Mouse (Mus musculus) olfactory bulb, adult 2 months (tissue): Measurements from ENCODE around the gene Cul5. TPM values are rescaled to one million over a fixed set of nuclear protein-coding genes. Genes with fewer than 3 reads are reported as not detected.

Source experiments
- H3K27ac ChIP-seq: fragments of 200-500 bp; 2 replicates; pipeline ENCODE4 v1.5.1; 2012; ENCODE audit warnings: low read depth, low read length; ENCODE audit not compliant: insufficient read depth
- H3K4me1 ChIP-seq: fragments of 200-500 bp; 2 replicates; pipeline ENCODE4 v1.6.1; 2012; ENCODE audit warnings: low read length; ENCODE audit not compliant: control insufficient read depth, insufficient read depth
- H3K4me3 ChIP-seq: fragments of 200-500 bp; 2 replicates; pipeline ENCODE4 v1.5.1; 2012; ENCODE audit warnings: mild to moderate bottlenecking, low read depth, low read length, moderate library complexity; ENCODE audit not compliant: insufficient read depth
- CTCF ChIP-seq: fragments of 200-500 bp; IDR thresholded peaks from 2 replicates; pipeline ENCODE4 v1.5.1; 2012; ENCODE audit warnings: low read depth, mild to moderate bottlenecking, low read length, moderate library complexity; ENCODE audit not compliant: insufficient read depth
- POLR2A ChIP-seq: fragments of 200-500 bp; IDR thresholded peaks from 2 replicates; pipeline ENCODE4 v1.6.1; 2012; ENCODE audit warnings: mild to moderate bottlenecking, low read depth, low read length, moderate library complexity; ENCODE audit not compliant: insufficient read depth
- WGBS: fragments of 180-500 bp; shearing (Covaris S2); methylation state at CpG from one replicate; pipeline ENCODE4 v1.1.7; 2018; 5-methylcytosine and 5-hydroxymethylcytosine counted together
- polyA plus RNA-seq: library from polyadenylated mRNA; stranded (reverse); fragments of >200 nt; gene quantifications from 2 replicates; pipeline ENCODE4 v1.2.4, GENCODE M21; 2012; ENCODE audit warnings: low replicate concordance; ENCODE audit not compliant: missing spikeins, insufficient read depth, insufficient read length

Cul5 gene
- not detected in 2 replicates for polyA plus RNA-seq

DNA sequence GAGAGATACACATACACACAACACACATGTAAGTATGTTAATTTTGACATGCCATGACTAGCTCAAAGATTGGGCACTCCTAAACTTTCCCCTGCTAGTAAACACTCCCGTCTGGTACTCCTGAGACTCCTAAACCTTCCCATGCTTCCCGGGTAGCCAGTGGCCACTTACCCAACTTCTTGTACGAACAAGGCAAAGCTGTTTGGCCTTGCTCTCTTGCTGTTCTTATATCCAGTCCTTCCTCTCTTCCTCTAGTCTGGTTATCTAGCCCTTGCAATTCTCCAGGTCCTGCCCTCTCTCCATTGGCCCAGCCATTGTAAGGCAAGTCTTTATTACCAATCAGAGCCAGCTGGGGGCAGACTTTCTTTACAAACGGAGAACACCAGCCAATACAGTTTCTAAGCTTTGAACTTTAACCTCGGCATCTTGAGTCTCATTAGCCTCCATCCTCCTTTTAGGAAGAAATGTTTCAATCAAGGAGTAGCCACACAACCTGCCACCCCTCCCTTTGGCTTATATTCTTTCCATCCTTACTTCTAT, at the start of gene Cul5:
Gene Cul5 (minus strand): TSS at position 335 of the 540 bp plus-strand sequence.
- no peak for TF ChIP-seq CTCF
- no peak for TF ChIP-seq POLR2A
- H3K4me3 ChIP-seq: no peak within 1 kb of the TSS
- no peak within 1 kb of the TSS for H3K27ac ChIP-seq
- 59% methylated on average over 5 of the region's 5 CpGs for WGBS
- H3K4me1 ChIP-seq: peaks cover 3% of the 10 kb centered on the region; the same call in 1 of the 2 replicates

GRCm38 (mm10) chr9:53705992-53706696, 36.3 kb upstream of the Cul5 start, which contains the start of gene Rab39:
Gene Rab39, minus strand, starts transcription at chr9:53706232.
- Histone ChIP-seq H3K27ac (no peak within 1 kb of the TSS), H3K4me1 (peaks cover 3% of the 10 kb centered on the region; the same call in 1 of the 2 replicates), H3K4me3 (peak within 1 kb of the TSS; percentile 63)
- TF ChIP-seq CTCF (no peak), POLR2A (no peak)
- under 1% methylated on average over 49 of the region's 49 CpGs for WGBS

DNA sequence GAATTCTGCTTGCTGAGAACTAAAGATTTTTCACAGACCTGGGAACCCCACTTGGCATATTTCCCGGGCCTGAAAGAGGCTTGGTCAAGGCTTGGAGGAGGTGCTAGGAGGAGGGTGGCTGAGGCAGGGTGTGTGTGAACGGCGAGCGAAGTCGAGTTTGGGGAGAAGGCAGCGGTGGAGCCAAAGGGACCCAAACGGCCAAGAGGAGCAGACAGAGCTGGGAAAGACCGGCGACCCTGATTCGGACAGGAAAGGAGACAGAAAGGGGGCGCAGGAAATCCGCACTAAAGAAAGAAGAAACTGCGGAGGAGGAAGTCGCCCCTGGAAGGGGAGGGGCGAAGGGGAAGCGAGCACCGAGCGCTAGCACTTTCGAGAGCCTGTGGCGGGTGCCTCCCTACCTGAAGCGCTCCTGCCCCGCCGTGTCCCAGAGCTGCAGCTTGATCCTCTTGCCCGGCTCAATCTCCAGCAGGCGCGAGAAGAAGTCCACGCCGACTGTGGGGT, 35.7 kb upstream of the Cul5 start:
- Histone ChIP-seq H3K4me1 (peaks cover 3% of the 10 kb centered on the region; the same call in 1 of the 2 replicates), H3K27ac (no peak overlapping the region), H3K4me3 (peak overlapping the region; percentile 63)
- WGBS: under 1% methylated on average over 28 of the region's 28 CpGs
- TF ChIP-seq POLR2A (no peak), CTCF (no peak)

- TF ChIP-seq POLR2A: no peak
- no peak for TF ChIP-seq CTCF
- Histone ChIP-seq H3K4me1 (peaks cover 3% of the 10 kb centered on the region; the same call in 1 of the 2 replicates), H3K4me3 (no peak overlapping the region), H3K27ac (no peak overlapping the region)
- WGBS: 98% methylated on average over 1 of the region's 1 CpGs
Measured at GRCm38 (mm10) chr9:53702991-53703390, 33.2 kb upstream of the Cul5 start.

DNA sequence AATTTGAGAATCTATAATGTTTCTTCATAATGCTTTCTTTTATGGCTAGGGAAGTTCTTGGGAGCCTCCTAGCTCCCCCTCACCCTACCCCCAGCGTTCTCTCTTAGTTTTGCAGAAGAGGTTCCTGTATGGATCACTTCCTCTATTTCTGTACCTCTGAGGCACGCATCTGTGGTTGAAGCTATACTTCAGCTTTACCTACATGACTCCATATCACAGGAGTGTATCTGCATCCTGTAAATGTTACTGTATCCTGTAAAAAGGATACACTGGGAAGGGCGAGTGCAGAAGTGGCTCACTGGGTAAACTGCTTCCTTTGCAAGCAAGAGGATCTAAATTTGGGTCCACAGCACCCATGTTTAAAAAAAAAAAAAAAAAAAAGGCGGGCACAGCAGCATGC, 30.7 kb upstream of the Cul5 start:
- Histone ChIP-seq H3K4me3 (no peak overlapping the region), H3K27ac (no peak overlapping the region), H3K4me1 (no peaks in the 10 kb centered on the region)
- 71% methylated on average over 4 of the region's 4 CpGs for WGBS
- TF ChIP-seq CTCF (no peak), POLR2A (no peak)

DNA sequence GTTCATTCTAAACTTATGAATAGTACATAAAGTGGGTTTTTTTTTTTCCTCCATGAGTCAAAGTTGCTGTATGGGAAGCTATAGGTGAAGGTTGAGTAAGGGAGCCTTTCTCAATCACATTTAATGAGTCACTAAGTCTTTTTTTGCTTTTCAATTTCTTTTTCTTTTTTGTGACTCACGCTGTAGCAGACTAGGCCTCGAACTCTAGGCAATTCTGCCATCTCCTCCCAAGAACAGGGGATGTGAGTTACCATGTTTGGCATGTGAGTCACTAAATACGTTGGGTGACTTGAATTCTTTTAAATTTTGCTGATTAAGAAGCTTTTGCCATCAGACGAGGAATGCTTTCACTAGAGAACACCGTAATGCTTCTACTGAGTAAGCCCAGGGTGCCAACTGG, 26.0 kb upstream of the Cul5 start:
- H3K4me1 ChIP-seq: no peaks in the 10 kb centered on the region
- no peak overlapping the region for H3K4me3 ChIP-seq
- no peak overlapping the region for H3K27ac ChIP-seq
- TF ChIP-seq CTCF (no peak), POLR2A (no peak)
- 66% methylated on average over 5 of the region's 5 CpGs for WGBS

GRCm38 (mm10) chr9:53693718-53694117, 23.9 kb upstream of the Cul5 start:
- no peaks in the 10 kb centered on the region for H3K4me1 ChIP-seq
- H3K27ac ChIP-seq: no peak overlapping the region
- WGBS: 89% methylated on average over 1 of the region's 1 CpGs
- TF ChIP-seq POLR2A (no peak), CTCF (no peak)
- H3K4me3 ChIP-seq: no peak overlapping the region

DNA sequence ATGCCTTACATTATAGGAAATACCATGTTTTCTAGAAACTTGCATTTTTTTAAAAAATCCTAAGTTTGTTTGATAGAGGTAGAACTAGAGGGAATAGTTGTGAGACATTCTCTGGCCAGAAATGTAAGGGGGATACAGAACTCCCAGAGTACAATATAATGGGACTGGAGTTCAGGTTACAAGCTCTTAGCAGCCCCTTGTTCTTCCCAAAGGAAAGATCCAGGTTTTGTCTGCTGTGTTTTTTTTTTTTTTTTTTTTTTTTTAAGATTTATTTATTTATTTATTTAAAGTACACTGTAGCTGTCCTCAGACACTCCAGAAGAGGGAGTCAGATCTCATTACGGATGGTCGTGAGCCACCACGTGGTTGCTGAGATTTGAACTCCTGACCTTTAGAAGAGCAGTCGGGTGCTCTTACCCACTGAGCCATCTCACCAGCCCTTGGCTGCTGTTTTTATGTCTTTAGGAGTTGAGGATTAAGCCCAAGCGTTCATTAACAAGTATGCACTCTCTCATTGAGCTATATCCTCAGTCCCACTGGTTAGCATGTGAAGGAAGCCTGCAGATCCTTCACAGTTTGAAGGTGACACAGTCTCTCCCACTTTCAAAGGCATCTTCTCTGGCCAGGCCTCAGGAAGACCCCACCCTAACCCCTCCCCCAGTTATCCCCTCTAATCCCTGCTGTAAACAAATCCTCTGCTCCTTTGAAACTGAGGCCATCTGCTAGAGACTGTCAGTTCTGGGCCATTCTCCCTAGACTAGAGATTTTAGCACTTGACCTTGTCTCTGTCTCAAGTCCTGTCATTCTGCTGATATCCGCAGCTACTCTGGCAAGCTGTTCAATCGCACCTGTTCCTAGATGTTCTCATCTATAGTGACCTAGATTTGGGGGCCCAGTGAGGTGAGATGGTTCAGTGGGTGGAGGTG, 22.2 kb upstream of the Cul5 start:
- Histone ChIP-seq H3K4me1 (no peaks in the 10 kb centered on the region), H3K4me3 (no peak overlapping the region), H3K27ac (no peak overlapping the region)
- TF ChIP-seq CTCF: no peak
- TF ChIP-seq POLR2A: no peak
- 58% methylated on average over 7 of the region's 7 CpGs for WGBS

DNA sequence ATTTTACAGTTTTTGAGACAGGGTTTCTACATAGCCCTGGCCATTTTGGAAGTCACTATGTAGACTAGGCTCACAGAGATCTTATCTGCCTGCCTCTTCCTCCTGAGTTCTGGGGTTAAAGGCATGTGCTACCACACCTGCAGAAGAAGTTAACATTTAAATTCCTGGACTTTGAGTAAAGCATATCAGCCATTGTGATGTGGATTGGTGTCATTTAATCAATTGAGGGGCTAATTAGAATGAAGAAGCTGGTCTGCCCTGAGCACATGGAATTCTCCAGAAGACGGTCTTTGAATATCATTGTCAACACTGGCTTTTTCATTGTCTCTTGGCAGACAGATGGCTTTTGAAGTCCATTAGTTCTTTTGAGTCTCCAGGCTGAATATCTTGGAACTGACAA, 11.0 kb upstream of the Cul5 start:
- WGBS: 74% methylated on average over 1 of the region's 1 CpGs
- TF ChIP-seq POLR2A (no peak), CTCF (no peak)
- no peak overlapping the region for H3K27ac ChIP-seq
- no peak overlapping the region for H3K4me3 ChIP-seq
- no peaks in the 10 kb centered on the region for H3K4me1 ChIP-seq
